Mouse (Mus musculus) heart, embryonic 15.5 days (tissue): ENCODE measurements at regions not wholly inside any gene's neighbourhood (a gene's known extent, or its start where the extent isn't known, plus 50 kb on each side); places are given as distances from the start of the nearest gene placed in this dataset.
A peak's percentile ranks its signal among the peaks of the same experiment; 100 is the strongest.

Experiments used
- ATAC-seq: fragments of 200-750 bp; cut with Nextera tagmentation; replicated peaks from 2 replicates; pipeline ENCODE4 v1.8.0; 2017; ENCODE audit warnings: low read depth, moderate TSS enrichment; ENCODE audit not compliant: insufficient number of reproducible peaks, insufficient read depth, low FRiP score
- H3K27ac ChIP-seq: fragments of 300-500 bp; sonication (generic); 2 replicates; pipeline ENCODE4 v1.5.1; 2015; ENCODE audit warnings: mild to moderate bottlenecking, inconsistent platforms
- H3K27me3 ChIP-seq: fragments of 300-500 bp; sonication (generic); 2 replicates; pipeline ENCODE4 v1.6.1; 2015; ENCODE audit warnings: inconsistent platforms
- H3K36me3 ChIP-seq: fragments of 300-500 bp; sonication (generic); 2 replicates; pipeline ENCODE4 v1.6.1; 2015; ENCODE audit warnings: mild to moderate bottlenecking, inconsistent platforms
- H3K4me1 ChIP-seq: fragments of 300-500 bp; sonication (generic); replicated peaks from 2 replicates; pipeline ENCODE4 v1.6.1; 2015; ENCODE audit warnings: inconsistent platforms
- H3K4me2 ChIP-seq: fragments of 300-500 bp; sonication (generic); 2 replicates; pipeline ENCODE4 v1.6.1; 2015; ENCODE audit warnings: inconsistent platforms, mild to moderate bottlenecking, moderate library complexity
- H3K4me3 ChIP-seq: fragments of 300-500 bp; sonication (generic); 2 replicates; pipeline ENCODE4 v1.5.1; 2015; ENCODE audit warnings: mild to moderate bottlenecking, inconsistent platforms
- H3K9ac ChIP-seq: fragments of 300-500 bp; sonication (generic); 2 replicates; pipeline ENCODE4 v1.6.1; 2015; ENCODE audit warnings: mild to moderate bottlenecking, inconsistent platforms
- H3K9me3 ChIP-seq: fragments of 300-500 bp; sonication (generic); replicated peaks from 2 replicates; pipeline ENCODE4 v1.6.1; 2016; ENCODE audit warnings: inconsistent platforms
- WGBS: fragments of 180-500 bp; shearing (Covaris S2); methylation state at CpG from one replicate; pipeline ENCODE4 v1.1.7; 2015; ENCODE audit warnings: mixed read lengths; 5-methylcytosine and 5-hydroxymethylcytosine counted together

GRCm38 (mm10) chr2:169168795-169169194 lies 213.4 kb upstream of the Zfp64 start:
- Histone ChIP-seq H3K9me3 (no peaks in the 10 kb centered on the region), H3K27ac (no peak overlapping the region), H3K4me1 (no peaks in the 10 kb centered on the region), H3K9ac (no peak overlapping the region), H3K36me3 (no peaks in the 10 kb centered on the region), H3K4me3 (no peak overlapping the region), H3K27me3 (0 out of 2 replicates have a peak, but pooled peaks cover 3% of the 10 kb centered on the region), H3K4me2 (no peak overlapping the region)
- ATAC-seq = no peak
- 61% methylated on average over 5 of the region's 5 CpGs for WGBS

DNA sequence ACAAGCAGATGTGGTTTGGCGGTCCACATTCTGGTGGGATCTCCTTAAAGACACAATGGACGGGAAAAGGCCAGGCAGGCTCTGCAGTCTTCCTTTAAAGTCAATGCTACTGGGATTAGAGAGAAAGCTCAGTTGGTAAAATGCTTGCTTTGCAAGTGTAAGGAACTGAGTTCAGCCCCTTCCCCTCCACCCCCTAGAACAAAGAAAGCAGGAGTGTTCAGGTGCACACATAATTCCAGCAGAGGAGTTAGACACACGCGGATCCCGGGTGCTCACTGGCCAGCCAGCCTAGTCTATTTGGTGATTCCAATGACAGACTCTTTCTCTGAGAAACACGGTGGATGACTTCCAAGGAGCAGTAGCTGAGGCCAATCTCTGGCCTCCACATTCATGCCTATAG lies 213.0 kb upstream of the Zfp64 start:
- ATAC-seq = no peak
- WGBS = 76% methylated on average over 6 of the region's 6 CpGs
- no peaks in the 10 kb centered on the region for H3K4me1 ChIP-seq

DNA sequence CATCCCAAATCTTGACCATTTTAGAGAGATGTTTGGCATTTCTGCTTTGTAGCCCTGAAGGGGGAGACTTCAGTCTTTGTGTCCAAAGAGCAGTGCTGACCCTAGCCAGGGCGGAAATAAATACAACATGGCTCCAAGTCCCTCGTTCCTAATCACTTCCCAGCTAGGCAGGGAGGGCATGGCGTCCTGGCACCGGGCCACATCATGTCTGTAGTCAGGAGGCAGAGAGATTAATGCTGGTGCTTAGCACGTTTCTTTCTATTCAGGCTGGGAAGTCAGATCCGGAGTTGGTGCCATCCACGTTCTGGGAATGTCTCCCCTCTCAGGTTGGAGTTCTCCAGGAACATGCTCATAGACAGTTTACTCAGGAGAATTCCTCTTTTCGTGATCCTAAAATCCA lies 206.3 kb upstream of the Zfp64 start:
- no peak for ATAC-seq
- WGBS = 56% methylated on average over 8 of the region's 8 CpGs
- Histone ChIP-seq H3K4me2 (no peak overlapping the region), H3K4me1 (no peaks in the 10 kb centered on the region), H3K9ac (no peak overlapping the region), H3K27ac (no peak overlapping the region), H3K4me3 (no peak overlapping the region), H3K9me3 (no peaks in the 10 kb centered on the region), H3K27me3 (peaks cover 6% of the 10 kb centered on the region; the same call in 1 of the 2 replicates), H3K36me3 (no peaks in the 10 kb centered on the region)

More for the DNA sequence above, 213.0 kb upstream of the Zfp64 start:
- 0 out of 2 replicates have a peak, but pooled peaks cover 3% of the 10 kb centered on the region for H3K27me3 ChIP-seq
- no peak overlapping the region for H3K4me3 ChIP-seq
- no peaks in the 10 kb centered on the region for H3K9me3 ChIP-seq
- H3K36me3 ChIP-seq = no peaks in the 10 kb centered on the region
- no peak overlapping the region for H3K9ac ChIP-seq
- no peak overlapping the region for H3K27ac ChIP-seq
- H3K4me2 ChIP-seq = no peak overlapping the region

DNA sequence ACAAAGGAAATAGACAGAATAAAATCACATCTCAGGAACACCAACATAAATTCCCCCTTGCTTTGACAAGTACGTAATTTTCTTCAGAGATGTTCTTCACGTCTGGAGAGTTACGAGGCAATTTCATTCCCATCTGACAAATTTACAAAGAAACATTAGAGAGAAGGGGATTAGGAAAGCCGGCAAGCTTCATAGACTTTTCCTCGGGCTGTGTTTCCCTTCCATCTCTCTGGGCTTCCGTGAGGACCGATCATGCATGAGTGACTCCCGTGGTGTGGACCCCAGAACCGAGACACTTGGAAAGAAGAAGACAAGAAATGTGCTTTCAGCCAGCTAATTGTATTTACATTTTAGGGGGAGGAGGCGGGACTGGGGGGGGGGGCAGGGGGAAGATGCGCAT lies 203.4 kb upstream of the Zfp64 start:
- H3K4me3 ChIP-seq = no peak overlapping the region
- H3K27me3 ChIP-seq = peaks cover 3% of the 10 kb centered on the region; the same call in 1 of the 2 replicates
- 62% methylated on average over 11 of the region's 11 CpGs for WGBS
- H3K4me2 ChIP-seq = no peak overlapping the region; the same call in 1 of the 2 replicates
- no peaks in the 10 kb centered on the region for H3K36me3 ChIP-seq
- H3K9ac ChIP-seq = no peak overlapping the region
- no peak for ATAC-seq
- no peak overlapping the region for H3K27ac ChIP-seq
- H3K9me3 ChIP-seq = no peaks in the 10 kb centered on the region
- H3K4me1 ChIP-seq = no peaks in the 10 kb centered on the region

GRCm38 (mm10) chr2:169158005-169158673 lies 202.8 kb upstream of the Zfp64 start:
- Histone ChIP-seq H3K9ac (no peak overlapping the region), H3K4me3 (no peak overlapping the region), H3K4me2 (peak overlapping the region; percentile 33), H3K36me3 (no peaks in the 10 kb centered on the region), H3K27me3 (peaks cover 3% of the 10 kb centered on the region; the same call in 1 of the 2 replicates), H3K9me3 (no peaks in the 10 kb centered on the region), H3K27ac (no peak overlapping the region), H3K4me1 (no peaks in the 10 kb centered on the region)
- 47% methylated on average over 17 of the region's 17 CpGs for WGBS
- no peak for ATAC-seq

GRCm38 (mm10) chr2:169156908-169157307 lies 201.5 kb upstream of the Zfp64 start:
- WGBS = 55% methylated on average over 8 of the region's 8 CpGs
- Histone ChIP-seq H3K4me3 (no peak overlapping the region), H3K9ac (no peak overlapping the region), H3K4me1 (no peaks in the 10 kb centered on the region), H3K27me3 (peaks cover 3% of the 10 kb centered on the region; the same call in 1 of the 2 replicates), H3K9me3 (no peaks in the 10 kb centered on the region), H3K27ac (no peak overlapping the region), H3K4me2 (no peak overlapping the region), H3K36me3 (no peaks in the 10 kb centered on the region)
- ATAC-seq = no peak

DNA sequence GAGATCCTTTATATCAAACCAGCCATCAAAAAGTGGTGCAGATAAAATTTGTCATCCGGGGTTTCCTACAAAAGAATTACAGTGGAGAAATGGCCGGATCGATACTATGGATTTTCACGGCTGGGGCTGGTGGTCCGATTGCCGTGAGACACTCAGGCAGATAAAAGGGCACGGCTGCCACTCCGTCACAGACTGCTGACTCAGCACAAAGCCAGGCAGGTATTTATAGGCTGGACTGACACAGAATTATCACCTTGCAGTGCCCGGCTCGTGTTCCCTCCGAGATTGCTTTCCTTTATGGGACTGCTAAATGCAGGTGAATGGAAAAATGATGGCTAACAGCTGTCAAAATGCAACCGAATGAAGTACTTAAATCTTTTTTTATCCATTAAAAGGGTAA lies 199.5 kb upstream of the Zfp64 start:
- no peak for ATAC-seq
- 69% methylated on average over 12 of the region's 12 CpGs for WGBS
- no peaks in the 10 kb centered on the region for H3K9me3 ChIP-seq

DNA sequence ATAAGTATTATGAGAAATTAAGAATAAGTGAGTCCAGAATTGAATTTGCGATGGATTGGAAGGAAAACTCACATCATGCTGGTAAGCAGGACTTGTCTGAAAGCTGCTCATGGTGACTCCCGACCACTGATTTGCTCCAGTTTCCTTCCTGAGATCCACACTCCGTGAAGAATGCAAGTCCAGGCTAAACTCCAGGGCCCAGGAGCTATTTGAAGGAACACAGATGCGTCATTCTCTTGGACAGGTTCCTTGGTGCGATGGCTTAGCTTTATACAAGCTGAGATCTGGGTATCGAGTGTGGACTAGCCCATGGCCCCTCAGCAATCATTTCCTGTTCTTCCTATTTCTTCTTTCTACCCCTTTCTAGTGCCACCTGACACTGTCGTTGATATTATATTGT lies 192.3 kb upstream of the Zfp64 start:
- H3K4me1 ChIP-seq = no peaks in the 10 kb centered on the region
- H3K4me2 ChIP-seq = no peak overlapping the region
- H3K27me3 ChIP-seq = no peaks in the 10 kb centered on the region
- H3K9ac ChIP-seq = no peak overlapping the region
- no peak for ATAC-seq
- no peak overlapping the region for H3K4me3 ChIP-seq
- H3K36me3 ChIP-seq = no peaks in the 10 kb centered on the region
- 73% methylated on average over 7 of the region's 7 CpGs for WGBS
- no peaks in the 10 kb centered on the region for H3K9me3 ChIP-seq
- no peak overlapping the region for H3K27ac ChIP-seq

More for the DNA sequence above, 199.5 kb upstream of the Zfp64 start:
- H3K27ac ChIP-seq = no peak overlapping the region
- no peak overlapping the region for H3K9ac ChIP-seq
- H3K4me2 ChIP-seq = no peak overlapping the region
- H3K4me1 ChIP-seq = no peaks in the 10 kb centered on the region
- no peak overlapping the region for H3K4me3 ChIP-seq
- peaks cover 2% of the 10 kb centered on the region; the same call in 1 of the 2 replicates for H3K27me3 ChIP-seq
- no peaks in the 10 kb centered on the region for H3K36me3 ChIP-seq

DNA sequence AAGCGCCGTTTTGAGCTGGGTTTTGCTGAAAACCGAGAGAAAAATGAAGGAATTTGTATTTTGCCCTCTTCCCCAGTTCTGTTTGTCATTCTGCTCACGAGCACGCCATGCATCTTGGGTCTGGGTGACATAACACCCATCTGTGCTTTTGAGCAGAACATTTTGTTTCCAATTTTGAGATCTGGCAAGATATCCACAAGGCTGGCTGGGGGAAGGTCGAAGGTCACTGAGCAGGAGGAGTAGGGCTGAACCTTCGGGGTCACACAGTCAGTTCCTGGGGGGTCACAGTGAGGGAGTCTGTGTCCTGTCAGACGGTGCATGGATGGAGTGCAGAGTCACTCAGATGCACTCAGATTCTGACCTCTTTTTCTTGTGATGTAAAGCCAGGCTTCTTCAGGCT lies 186.8 kb upstream of the Zfp64 start:
- no peak for ATAC-seq
- H3K9me3 ChIP-seq = no peaks in the 10 kb centered on the region
- 72% methylated on average over 8 of the region's 8 CpGs for WGBS
- H3K27ac ChIP-seq = no peak overlapping the region
- H3K4me1 ChIP-seq = no peaks in the 10 kb centered on the region
- no peak overlapping the region for H3K4me2 ChIP-seq
- H3K36me3 ChIP-seq = no peaks in the 10 kb centered on the region
- H3K4me3 ChIP-seq = no peak overlapping the region
- no peak overlapping the region for H3K9ac ChIP-seq
- peaks cover 4% of the 10 kb centered on the region; the same call in 1 of the 2 replicates for H3K27me3 ChIP-seq

DNA sequence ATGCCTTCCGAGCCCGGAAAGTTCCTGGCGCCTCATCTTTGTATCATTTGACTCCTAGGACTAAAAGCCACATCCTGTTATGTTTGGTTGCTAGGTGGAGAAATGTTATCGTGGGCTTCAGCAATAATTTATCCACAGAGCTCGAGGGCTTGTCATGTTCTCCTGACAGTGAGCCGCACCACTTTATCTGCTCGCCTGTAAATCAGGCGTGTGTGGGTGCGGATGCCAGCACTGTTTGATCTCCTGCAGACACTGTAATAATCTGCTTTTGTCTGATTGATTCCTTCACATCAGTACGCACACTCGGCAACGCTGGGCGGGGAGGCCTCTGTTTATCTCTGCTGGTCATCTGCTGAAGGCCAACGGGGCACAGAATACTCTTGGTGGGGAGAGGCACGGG lies 178.5 kb upstream of the Zfp64 start:
- Histone ChIP-seq H3K4me2 (peak overlapping the region; percentile 10; the same call in 1 of the 2 replicates), H3K36me3 (no peaks in the 10 kb centered on the region), H3K27ac (no peak overlapping the region), H3K4me1 (peaks cover 13% of the 10 kb centered on the region), H3K4me3 (no peak overlapping the region), H3K9me3 (no peaks in the 10 kb centered on the region), H3K9ac (no peak overlapping the region), H3K27me3 (0 out of 2 replicates have a peak, but pooled peaks cover 5% of the 10 kb centered on the region)
- WGBS = 28% methylated on average over 15 of the region's 15 CpGs
- no peak for ATAC-seq

DNA sequence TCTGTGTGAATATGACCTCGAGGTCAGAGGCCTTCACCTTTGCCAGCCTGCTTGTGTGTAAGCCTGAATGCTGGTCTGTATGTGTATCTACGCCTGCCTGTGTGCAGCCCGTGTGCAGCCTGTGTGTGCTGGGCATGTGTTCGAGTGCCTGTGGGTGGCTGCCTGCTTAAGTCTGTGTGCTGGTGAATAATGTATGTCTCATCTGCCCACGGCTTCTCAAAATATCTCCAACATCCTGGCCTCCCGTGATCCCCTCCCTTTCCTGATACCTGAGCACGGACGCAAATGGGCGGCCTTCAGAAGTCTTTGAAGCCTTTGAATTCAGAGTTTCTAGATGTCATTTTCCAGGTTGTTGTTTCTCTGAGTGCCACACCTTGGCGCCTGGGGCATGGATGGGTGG lies 170.1 kb upstream of the Zfp64 start:
- ATAC-seq = no peak
- no peak overlapping the region for H3K9ac ChIP-seq
- no peaks in the 10 kb centered on the region for H3K27me3 ChIP-seq
- no peaks in the 10 kb centered on the region for H3K4me1 ChIP-seq
- H3K27ac ChIP-seq = no peak overlapping the region
- no peak overlapping the region for H3K4me3 ChIP-seq
- no peak overlapping the region for H3K4me2 ChIP-seq
- WGBS = 84% methylated on average over 10 of the region's 10 CpGs
- no peaks in the 10 kb centered on the region for H3K36me3 ChIP-seq
- H3K9me3 ChIP-seq = no peaks in the 10 kb centered on the region

DNA sequence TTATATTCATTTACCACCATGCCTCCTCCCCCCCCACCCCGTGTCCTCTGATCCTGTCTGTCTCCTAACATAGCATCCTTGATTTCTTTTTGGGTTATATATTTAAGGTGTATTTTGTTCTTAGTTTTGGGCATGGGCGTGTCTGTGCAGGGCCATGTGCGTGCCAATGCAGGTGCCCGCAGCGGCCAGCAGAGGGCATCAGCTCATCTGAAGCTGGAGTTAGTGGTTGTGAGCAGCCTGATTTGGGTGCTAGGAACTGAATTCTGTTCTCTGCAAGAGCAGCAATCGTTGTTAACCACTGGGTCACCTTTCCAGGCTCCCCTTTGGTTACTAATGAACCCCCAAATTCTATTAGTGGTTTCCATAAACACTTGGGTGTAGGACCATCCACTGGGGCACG lies 167.5 kb upstream of the Zfp64 start:
- Histone ChIP-seq H3K9ac (no peak overlapping the region), H3K27me3 (no peaks in the 10 kb centered on the region), H3K4me1 (no peaks in the 10 kb centered on the region), H3K36me3 (no peaks in the 10 kb centered on the region), H3K9me3 (no peaks in the 10 kb centered on the region), H3K4me2 (no peak overlapping the region), H3K27ac (no peak overlapping the region), H3K4me3 (no peak overlapping the region)
- no peak for ATAC-seq
- 85% methylated on average over 7 of the region's 7 CpGs for WGBS
